Mouse (Mus musculus) midbrain, embryonic 15.5 days (tissue): Measurements from ENCODE around the gene Pten. TPM values are rescaled to one million over a fixed set of nuclear protein-coding genes. Genes with fewer than 3 reads are reported as not detected.
A peak's percentile ranks its signal among the peaks of the same experiment; 100 is the strongest.

Source experiments
- ATAC-seq: fragments of 200-750 bp; cut with Nextera tagmentation; replicated peaks from 2 replicates; pipeline ENCODE4 v1.8.0; 2017; ENCODE audit warnings: moderate TSS enrichment
- H3K27ac ChIP-seq: fragments of 300-500 bp; sonication (generic); 2 replicates; pipeline ENCODE4 v1.5.1; 2015; ENCODE audit warnings: mild to moderate bottlenecking, inconsistent platforms
- H3K27me3 ChIP-seq: fragments of 300-500 bp; sonication (generic); replicated peaks from 2 replicates; pipeline ENCODE4 v1.6.1; 2015; ENCODE audit warnings: inconsistent platforms
- H3K36me3 ChIP-seq: fragments of 300-500 bp; sonication (generic); replicated peaks from 2 replicates; pipeline ENCODE4 v1.6.1; 2015; ENCODE audit warnings: inconsistent platforms
- H3K4me1 ChIP-seq: fragments of 300-500 bp; sonication (generic); 2 replicates; pipeline ENCODE4 v1.6.1; 2015; ENCODE audit warnings: inconsistent platforms
- H3K4me2 ChIP-seq: fragments of 300-500 bp; sonication (generic); 2 replicates; pipeline ENCODE4 v1.6.1; 2015; ENCODE audit warnings: inconsistent platforms, mild to moderate bottlenecking, moderate library complexity
- H3K4me3 ChIP-seq: fragments of 300-500 bp; sonication (generic); 2 replicates; pipeline ENCODE4 v1.5.1; 2015; ENCODE audit warnings: mild to moderate bottlenecking, inconsistent platforms
- H3K9ac ChIP-seq: fragments of 300-500 bp; sonication (generic); 2 replicates; pipeline ENCODE4 v1.6.1; 2015; ENCODE audit warnings: mild to moderate bottlenecking, inconsistent platforms
- H3K9me3 ChIP-seq: fragments of 300-500 bp; sonication (generic); 2 replicates; pipeline ENCODE4 v1.6.1; 2016; ENCODE audit warnings: inconsistent platforms
- WGBS: fragments of 180-500 bp; shearing (Covaris S2); methylation state at CpG from one replicate; pipeline ENCODE4 v1.1.7; 2015; ENCODE audit warnings: mixed read lengths; 5-methylcytosine and 5-hydroxymethylcytosine counted together
- polyA plus RNA-seq: library from polyadenylated mRNA; unstranded; fragments of >200 nt; fragmentation: Nextera tagmentation; extraction: Ambion mirVana; gene quantifications from 2 replicates; pipeline ENCODE4 v1.2.1, GENCODE M21; 2015

The Pten gene
- polyA plus RNA-seq, 1 experiment from 2014 or later: 12.2 TPM

DNA sequence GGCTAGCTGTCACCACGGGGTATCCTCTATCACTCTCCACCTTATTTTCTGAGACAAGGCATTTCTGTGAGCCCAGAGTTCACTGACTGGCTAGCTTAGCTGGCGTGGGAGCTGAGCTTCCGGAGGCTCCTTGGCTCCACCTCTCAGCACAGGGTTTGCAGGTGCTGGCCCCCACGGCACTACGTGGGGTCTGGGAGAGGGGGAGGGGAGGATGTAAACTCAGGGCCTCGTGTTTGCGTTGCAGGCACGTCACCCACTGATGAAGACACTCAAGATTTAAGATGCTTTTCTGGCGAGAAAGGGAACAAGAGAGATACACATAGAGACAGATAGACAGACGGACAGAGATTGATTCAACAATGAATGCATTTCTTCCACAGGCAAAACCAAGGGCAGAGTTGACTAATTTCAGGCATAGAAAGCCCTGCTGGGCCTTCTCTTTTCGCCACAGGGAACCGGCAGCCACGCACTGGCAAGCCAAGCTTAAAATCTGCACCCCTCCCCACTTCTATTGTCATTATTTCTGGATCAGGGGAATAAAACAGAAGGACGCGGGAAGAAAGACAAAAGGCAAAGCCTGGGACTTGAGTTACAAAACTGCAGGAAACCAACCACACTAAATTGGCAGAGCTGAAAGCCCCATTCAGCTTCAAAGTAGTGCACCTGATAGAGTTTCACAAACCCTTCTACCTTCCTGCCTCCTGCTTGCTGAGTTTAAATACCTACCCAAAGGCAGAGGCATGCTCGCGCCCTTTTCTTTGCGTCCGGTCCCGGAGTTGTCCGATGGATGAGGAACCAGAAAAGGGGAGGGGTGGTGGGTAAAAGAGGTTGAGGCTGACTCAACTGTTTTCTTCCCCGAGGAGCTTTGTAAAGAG lies 30.6 kb upstream of the Pten start:
- Histone ChIP-seq H3K4me2 (peak overlapping the region; percentile 48), H3K36me3 (no peaks in the 10 kb centered on the region), H3K4me1 (peaks cover 14% of the 10 kb centered on the region), H3K9me3 (no peaks in the 10 kb centered on the region), H3K27ac (no peak overlapping the region), H3K4me3 (peak overlapping the region; percentile 25), H3K9ac (peak overlapping the region; percentile 21), H3K27me3 (no peaks in the 10 kb centered on the region)
- WGBS: 2% methylated on average over 22 of the region's 22 CpGs
- ATAC-seq: peak; percentile 76; the same call in 1 of the 2 replicates

DNA sequence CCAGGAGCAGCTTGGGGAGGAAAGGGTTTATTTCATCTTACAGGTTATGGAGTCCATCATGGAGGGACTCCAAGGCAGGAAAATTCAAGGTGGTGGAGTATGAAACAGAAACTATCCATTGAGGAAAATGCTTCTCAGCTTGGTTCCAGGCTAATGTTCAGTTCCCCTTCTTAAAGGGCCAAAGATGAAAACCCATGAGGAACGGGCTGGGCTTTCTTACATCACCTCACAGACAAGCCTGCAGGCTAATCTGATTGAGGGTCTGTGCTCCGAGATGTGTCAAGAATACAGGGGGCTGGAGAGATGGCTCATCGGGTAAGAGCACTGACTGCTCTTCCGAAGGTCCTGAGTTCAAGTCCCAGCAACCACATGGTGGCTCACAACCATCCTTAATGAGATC lies 27.5 kb upstream of the Pten start:
- no peak for ATAC-seq
- Histone ChIP-seq H3K9me3 (no peaks in the 10 kb centered on the region), H3K4me1 (peaks cover 14% of the 10 kb centered on the region), H3K36me3 (no peaks in the 10 kb centered on the region), H3K9ac (no peak overlapping the region), H3K27me3 (no peaks in the 10 kb centered on the region), H3K4me2 (no peak overlapping the region), H3K4me3 (no peak overlapping the region), H3K27ac (no peak overlapping the region)
- 88% methylated on average over 4 of the region's 4 CpGs for WGBS

DNA sequence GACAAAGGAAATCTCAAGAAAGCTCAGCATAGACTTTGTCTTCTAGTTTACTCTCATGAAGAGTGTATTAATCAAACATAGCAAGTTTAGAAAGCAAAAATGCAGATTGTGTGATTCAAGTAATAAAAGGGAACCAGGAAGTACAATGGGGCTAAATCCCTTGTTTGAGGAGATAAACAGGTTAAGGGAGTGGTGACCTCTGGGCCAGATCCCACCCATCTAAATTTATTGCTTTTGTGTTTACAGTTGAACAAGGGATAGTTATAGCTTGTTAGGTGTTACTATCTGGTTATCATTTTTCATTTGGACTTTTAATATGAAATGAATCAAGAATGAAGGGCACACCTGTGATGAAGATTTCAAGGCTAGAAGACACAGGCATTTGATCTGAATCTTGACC lies 24.4 kb upstream of the Pten start:
- H3K4me1 ChIP-seq: no peaks in the 10 kb centered on the region
- H3K27me3 ChIP-seq: no peaks in the 10 kb centered on the region
- H3K4me3 ChIP-seq: no peak overlapping the region

DNA sequence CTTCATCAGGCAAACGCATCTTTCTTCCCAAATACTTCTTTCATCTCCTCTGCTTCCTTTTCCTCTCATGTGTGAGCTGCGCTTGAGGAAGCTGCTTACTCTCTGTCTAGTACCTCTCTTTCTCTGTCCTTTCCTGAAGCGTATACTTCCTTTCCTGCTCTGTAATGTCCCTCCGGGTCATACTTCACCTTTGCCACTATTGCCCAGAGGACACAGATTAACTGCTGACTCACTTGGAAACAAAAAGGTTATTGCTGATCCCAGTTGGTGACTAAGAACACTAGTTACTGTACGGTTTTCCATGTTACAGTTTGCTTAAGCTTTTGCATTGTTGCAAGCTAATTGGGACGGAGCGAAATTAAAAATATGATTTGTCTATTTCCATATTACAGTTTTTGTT lies 19.5 kb upstream of the Pten start:
- Histone ChIP-seq H3K9ac (no peak overlapping the region), H3K4me2 (no peak overlapping the region), H3K9me3 (no peaks in the 10 kb centered on the region), H3K4me3 (no peak overlapping the region), H3K27me3 (no peaks in the 10 kb centered on the region), H3K36me3 (no peaks in the 10 kb centered on the region), H3K4me1 (no peaks in the 10 kb centered on the region), H3K27ac (no peak overlapping the region)
- no peak for ATAC-seq
- 90% methylated on average over 7 of the region's 7 CpGs for WGBS

More for the DNA sequence above, 24.4 kb upstream of the Pten start:
- H3K9ac ChIP-seq: no peak overlapping the region
- H3K9me3 ChIP-seq: no peaks in the 10 kb centered on the region
- ATAC-seq: no peak
- no peaks in the 10 kb centered on the region for H3K36me3 ChIP-seq
- no peak overlapping the region for H3K27ac ChIP-seq
- H3K4me2 ChIP-seq: no peak overlapping the region

DNA sequence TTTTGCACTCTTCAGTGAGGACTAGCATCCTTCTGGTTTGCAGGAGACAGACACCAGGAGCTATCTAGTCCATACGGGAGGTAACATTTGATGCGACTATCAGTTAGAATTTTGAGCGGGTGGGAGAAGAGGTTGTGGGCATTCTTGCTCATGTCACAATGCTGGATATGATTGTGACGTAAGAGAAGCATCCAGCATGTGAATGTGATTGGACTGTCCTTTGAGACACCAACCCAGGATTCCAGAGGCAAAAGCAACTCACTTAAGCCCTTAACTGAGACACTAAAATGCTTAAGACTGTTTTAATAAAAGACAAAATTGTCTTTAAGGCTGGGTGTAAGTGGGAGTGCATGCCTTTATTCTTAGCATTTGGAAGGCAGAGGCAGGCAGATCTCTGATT lies 17.6 kb upstream of the Pten start, which contains the start of gene Atad1:
Atad1 (minus strand) TSS at position 101 of the 400 bp plus-strand sequence.
- Histone ChIP-seq H3K36me3 (no peaks in the 10 kb centered on the region), H3K27ac (no peak within 1 kb of the TSS), H3K4me2 (no peak within 1 kb of the TSS), H3K27me3 (no peaks in the 10 kb centered on the region), H3K9ac (no peak within 1 kb of the TSS), H3K9me3 (no peaks in the 10 kb centered on the region), H3K4me1 (no peaks in the 10 kb centered on the region), H3K4me3 (no peak within 1 kb of the TSS)
- WGBS: 93% methylated on average over 4 of the region's 4 CpGs
- ATAC-seq: no peak

DNA sequence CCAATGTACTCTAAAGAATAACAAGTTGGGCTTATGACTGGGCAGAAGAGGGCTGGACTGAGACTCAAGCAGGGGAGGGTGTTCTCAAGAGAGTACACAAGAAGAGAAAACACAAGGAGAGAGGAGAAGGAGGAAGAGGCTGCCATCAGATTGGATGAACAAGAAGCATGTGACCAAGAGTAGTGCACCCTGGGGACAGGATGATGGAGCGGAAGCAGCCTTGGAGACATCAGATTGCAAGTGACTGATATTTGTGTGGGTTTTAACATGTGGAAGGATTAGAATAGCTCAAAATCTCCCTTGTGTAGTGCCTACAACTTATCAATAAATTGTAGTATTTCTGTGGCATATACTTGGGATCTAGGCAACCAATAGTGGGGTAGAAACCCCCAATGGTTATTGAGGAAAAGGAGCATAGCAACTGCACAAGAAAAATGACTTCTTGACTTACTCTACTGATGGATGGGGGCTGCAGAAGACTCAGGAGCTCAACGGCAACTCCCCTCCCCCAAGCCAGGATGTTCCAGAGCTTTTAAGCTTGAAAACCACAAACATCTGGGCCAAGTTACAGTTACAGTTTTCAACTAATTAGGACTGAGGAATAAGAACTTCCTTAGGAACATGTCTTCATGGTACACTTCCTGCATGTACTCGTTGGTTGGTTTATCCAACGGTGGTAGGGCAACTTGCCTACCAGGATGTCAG lies 16.5 kb upstream of the Pten start:
- no peaks in the 10 kb centered on the region for H3K4me1 ChIP-seq
- no peaks in the 10 kb centered on the region for H3K9me3 ChIP-seq
- no peaks in the 10 kb centered on the region for H3K27me3 ChIP-seq
- ATAC-seq: no peak
- no peak overlapping the region for H3K4me3 ChIP-seq
- WGBS: 90% methylated on average over 4 of the region's 4 CpGs
- H3K36me3 ChIP-seq: no peaks in the 10 kb centered on the region
- no peak overlapping the region for H3K27ac ChIP-seq
- no peak overlapping the region for H3K9ac ChIP-seq
- no peak overlapping the region for H3K4me2 ChIP-seq

DNA sequence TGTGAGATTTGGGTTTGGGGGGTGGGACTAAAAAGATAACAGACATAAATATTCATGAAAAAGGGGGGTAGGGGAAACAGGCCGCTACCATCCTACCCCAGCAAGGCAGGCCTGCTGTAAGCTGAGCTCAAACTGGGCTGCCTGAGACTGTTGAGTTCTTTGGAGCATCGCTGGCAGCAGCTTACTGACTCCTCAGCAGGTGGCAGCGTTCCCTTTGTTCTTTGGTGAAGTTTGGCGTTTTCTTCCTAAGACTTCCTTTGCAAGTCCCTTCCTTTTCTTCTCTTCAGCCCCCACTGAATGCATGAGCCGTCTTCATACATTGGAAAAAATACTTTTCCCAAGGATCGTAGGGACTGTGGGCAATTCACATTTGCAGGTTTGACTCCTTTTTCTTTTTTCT lies 7.9 kb upstream of the Pten start:
- WGBS: 4% methylated on average over 6 of the region's 6 CpGs

DNA sequence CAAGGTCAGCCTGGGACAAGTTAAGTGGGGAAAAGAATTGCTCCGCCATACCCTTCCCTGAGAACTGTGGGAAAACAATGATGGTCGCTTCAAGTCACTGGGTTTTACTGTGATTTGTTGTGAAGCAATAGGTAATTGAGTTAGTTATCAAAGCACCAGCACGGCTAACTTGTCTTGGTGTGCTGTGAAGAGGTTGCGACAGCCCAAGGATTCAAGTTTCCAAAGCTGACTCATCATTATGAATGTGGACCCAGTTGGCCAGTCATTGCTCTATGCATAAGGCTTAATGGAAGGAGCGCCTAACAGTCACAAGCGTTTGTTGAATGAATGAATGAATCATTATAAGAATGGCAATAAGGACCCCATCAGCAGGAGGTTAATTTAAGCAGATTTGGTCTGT lies 4.9 kb upstream of the Pten start:
- H3K4me3 ChIP-seq: no peak overlapping the region
- H3K4me1 ChIP-seq: peaks cover 15% of the 10 kb centered on the region
- no peaks in the 10 kb centered on the region for H3K36me3 ChIP-seq
- ATAC-seq: no peak
- WGBS: 92% methylated on average over 6 of the region's 6 CpGs
- H3K9ac ChIP-seq: no peak overlapping the region
- no peaks in the 10 kb centered on the region for H3K9me3 ChIP-seq
- no peak overlapping the region for H3K4me2 ChIP-seq
- H3K27ac ChIP-seq: no peak overlapping the region
- H3K27me3 ChIP-seq: peaks cover 4% of the 10 kb centered on the region; the same call in 1 of the 2 replicates

More for the DNA sequence above, 7.9 kb upstream of the Pten start:
- no peak for ATAC-seq
- no peaks in the 10 kb centered on the region for H3K36me3 ChIP-seq
- no peak overlapping the region for H3K9ac ChIP-seq
- peaks cover 4% of the 10 kb centered on the region; the same call in 1 of the 2 replicates for H3K27me3 ChIP-seq
- no peak overlapping the region for H3K4me2 ChIP-seq
- H3K4me1 ChIP-seq: peaks cover 2% of the 10 kb centered on the region
- no peak overlapping the region for H3K4me3 ChIP-seq
- no peak overlapping the region for H3K27ac ChIP-seq
- no peaks in the 10 kb centered on the region for H3K9me3 ChIP-seq

DNA sequence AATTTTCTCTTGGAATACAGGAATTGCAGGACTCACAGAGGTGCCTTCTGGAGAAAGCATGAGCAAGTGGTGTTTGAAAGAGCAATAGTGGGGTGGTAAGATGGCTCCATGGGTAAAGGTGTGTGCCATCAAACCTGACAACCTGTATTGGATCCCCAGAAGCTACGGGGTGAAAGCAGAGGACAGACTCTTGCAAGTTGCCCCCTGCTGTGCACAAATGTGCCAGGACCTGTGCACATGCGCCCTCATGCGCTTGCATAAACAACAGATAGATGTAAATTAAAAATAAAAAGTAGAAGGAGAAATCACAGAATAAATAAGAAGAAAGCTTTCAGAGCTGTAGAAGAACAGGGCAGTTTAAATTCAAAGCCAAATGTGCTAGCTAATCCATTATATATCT lies 3.9 kb upstream of the Pten start:
- Histone ChIP-seq H3K27me3 (peaks cover 4% of the 10 kb centered on the region; the same call in 1 of the 2 replicates), H3K4me2 (no peak overlapping the region), H3K4me1 (peaks cover 15% of the 10 kb centered on the region), H3K4me3 (no peak overlapping the region), H3K27ac (no peak overlapping the region), H3K36me3 (no peaks in the 10 kb centered on the region), H3K9me3 (no peaks in the 10 kb centered on the region), H3K9ac (no peak overlapping the region)
- WGBS: 80% methylated on average over 3 of the region's 3 CpGs
- ATAC-seq: no peak

DNA sequence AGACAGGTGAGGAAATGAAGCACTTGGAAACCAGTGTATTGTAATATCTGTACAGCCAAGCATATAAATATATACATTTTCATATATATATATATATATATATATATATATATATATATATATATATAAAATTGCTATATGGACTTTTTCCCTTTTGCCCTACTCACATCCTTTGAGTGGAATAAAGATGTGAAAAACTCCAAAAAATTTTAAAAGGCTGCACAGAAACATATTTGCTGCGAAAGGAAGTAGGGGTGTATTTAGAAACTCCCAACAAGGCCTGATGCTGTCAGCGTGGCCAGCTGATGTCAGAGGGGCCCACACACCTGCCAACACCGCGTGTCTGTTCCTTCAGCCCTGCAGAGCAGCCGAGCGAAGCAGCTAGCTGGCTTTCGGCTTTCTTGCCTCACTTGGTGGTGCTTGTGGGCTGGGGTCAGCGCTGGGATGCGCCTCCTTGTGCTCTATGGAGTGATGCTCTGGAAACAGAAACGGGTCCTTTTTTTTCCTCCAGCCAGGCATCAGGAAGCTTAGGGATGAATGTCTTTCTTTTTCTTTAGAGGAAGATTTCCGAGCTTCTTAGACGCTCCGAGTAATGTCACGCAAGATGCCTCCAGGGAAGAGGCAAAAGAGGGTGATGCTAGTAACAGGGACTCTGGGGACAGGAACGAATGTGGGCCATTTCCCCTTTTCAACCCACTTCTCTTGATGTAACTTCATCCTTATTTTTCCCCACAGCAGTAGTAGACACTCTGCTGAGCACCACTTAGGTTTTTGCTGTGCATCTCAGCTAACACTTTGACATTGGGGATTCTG lies 2.9 kb upstream of the Pten start:
- 0 out of 2 replicates have a peak overlapping the region, but pooled peaks have one; percentile 92 for H3K4me3 ChIP-seq

DNA sequence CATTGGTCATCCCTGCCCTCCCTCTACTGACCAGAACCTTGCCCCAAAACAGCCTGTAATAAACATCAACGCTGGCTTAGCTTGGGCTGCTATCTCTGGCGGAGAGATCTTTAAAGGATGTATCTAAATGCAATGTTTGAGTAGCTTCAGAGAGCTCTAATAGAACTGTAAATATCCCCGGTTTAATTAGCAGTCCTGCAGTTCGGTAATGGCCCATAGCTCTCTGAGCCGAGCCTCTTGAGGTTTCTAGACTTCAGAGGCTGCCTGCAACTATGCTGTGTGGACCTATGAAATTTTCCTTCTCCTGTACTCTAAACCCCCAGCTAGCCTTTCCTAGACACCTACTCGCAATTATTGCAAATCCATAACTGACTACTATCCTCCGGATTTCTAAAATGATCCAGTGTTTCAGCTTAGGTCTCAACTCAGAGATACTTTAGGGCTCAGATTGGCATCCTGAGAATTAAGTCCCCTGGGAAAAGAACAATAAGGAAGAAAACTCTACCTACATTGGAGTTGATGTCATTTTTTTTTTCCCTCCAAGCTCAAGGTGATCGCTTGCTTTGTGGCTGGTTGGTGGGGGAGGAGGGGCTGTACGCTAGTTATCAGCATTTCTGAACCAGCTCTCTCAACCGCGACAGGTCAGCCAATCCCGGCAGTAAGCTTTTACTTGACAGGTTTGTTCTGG lies 2.0 kb upstream of the Pten start:
- Histone ChIP-seq H3K9ac (peak overlapping the region; percentile 96), H3K27ac (peak overlapping the region; percentile 100), H3K9me3 (no peaks in the 10 kb centered on the region), H3K4me3 (peak overlapping the region; percentile 92), H3K4me1 (peaks cover 19% of the 10 kb centered on the region), H3K27me3 (peaks cover 4% of the 10 kb centered on the region; the same call in 1 of the 2 replicates), H3K4me2 (peak overlapping the region; percentile 96), H3K36me3 (no peaks in the 10 kb centered on the region)
- ATAC-seq: no peak
- 5% methylated on average over 12 of the region's 12 CpGs for WGBS

More for the DNA sequence above, 2.9 kb upstream of the Pten start:
- Histone ChIP-seq H3K36me3 (no peaks in the 10 kb centered on the region), H3K27me3 (peaks cover 4% of the 10 kb centered on the region; the same call in 1 of the 2 replicates), H3K27ac (no peak overlapping the region), H3K4me1 (peaks cover 15% of the 10 kb centered on the region), H3K4me2 (peak overlapping the region; percentile 96), H3K9me3 (no peaks in the 10 kb centered on the region), H3K9ac (no peak overlapping the region)
- WGBS: 13% methylated on average over 15 of the region's 15 CpGs
- no peak for ATAC-seq
